Mouse (Mus musculus) embryonic facial prominence, embryonic 15.5 days (tissue): ENCODE measurements around the gene Cd302. TPM values are rescaled to one million over a fixed set of nuclear protein-coding genes. Genes with fewer than 3 reads are reported as not detected.
A peak's percentile ranks its signal among the peaks of the same experiment; 100 is the strongest.

Experiments used
- ATAC-seq: fragments of 200-750 bp; cut with Nextera tagmentation; 2 replicates; pipeline ENCODE4 v1.8.0; 2017; ENCODE audit warnings: low read depth, moderate TSS enrichment; ENCODE audit not compliant: insufficient number of reproducible peaks, low FRiP score, low TSS enrichment
- H3K27ac ChIP-seq: fragments of 300-500 bp; sonication (generic); replicated peaks from 2 replicates; pipeline ENCODE4 v1.5.1; 2015; ENCODE audit warnings: mild to moderate bottlenecking, inconsistent platforms
- H3K27me3 ChIP-seq: fragments of 300-500 bp; sonication (generic); 2 replicates; pipeline ENCODE4 v1.6.1; 2015; ENCODE audit warnings: inconsistent platforms
- H3K36me3 ChIP-seq: fragments of 300-500 bp; sonication (generic); 2 replicates; pipeline ENCODE4 v1.6.1; 2015; ENCODE audit warnings: mild to moderate bottlenecking, inconsistent platforms
- H3K4me1 ChIP-seq: fragments of 300-500 bp; sonication (generic); 2 replicates; pipeline ENCODE4 v1.6.1; 2015; ENCODE audit warnings: inconsistent platforms
- H3K4me2 ChIP-seq: fragments of 300-500 bp; sonication (generic); replicated peaks from 2 replicates; pipeline ENCODE4 v1.6.1; 2015; ENCODE audit warnings: mild to moderate bottlenecking, inconsistent platforms
- H3K4me3 ChIP-seq: fragments of 300-500 bp; sonication (generic); replicated peaks from 2 replicates; pipeline ENCODE4 v1.5.1; 2015; ENCODE audit warnings: mild to moderate bottlenecking, inconsistent platforms
- H3K9ac ChIP-seq: fragments of 300-500 bp; sonication (generic); 2 replicates; pipeline ENCODE4 v1.6.1; 2015; ENCODE audit warnings: inconsistent platforms
- H3K9me3 ChIP-seq: fragments of 300-500 bp; sonication (generic); replicated peaks from 2 replicates; pipeline ENCODE4 v1.6.1; 2016; ENCODE audit warnings: inconsistent platforms
- WGBS: fragments of 180-500 bp; shearing (Covaris S2); methylation state at CpG from one replicate; pipeline ENCODE4 v1.1.7; 2015; 5-methylcytosine and 5-hydroxymethylcytosine counted together
- polyA plus RNA-seq: library from polyadenylated mRNA; unstranded; fragments of >200 nt; fragmentation: Nextera tagmentation; extraction: Ambion mirVana; gene quantifications from 2 replicates; pipeline ENCODE4 v1.2.1, GENCODE M21; 2015

Gene Cd302
- polyA plus RNA-seq, 1 experiment from 2014 or later: 53.1 TPM

GRCm38 (mm10) chr2:60285107-60285617, 874 bp upstream of the Cd302 start:
- Histone ChIP-seq H3K4me2 (no peak overlapping the region), H3K27me3 (no peaks in the 10 kb centered on the region), H3K27ac (no peak overlapping the region), H3K9ac (no peak overlapping the region), H3K4me1 (0 out of 2 replicates have a peak, but pooled peaks cover 7% of the 10 kb centered on the region), H3K36me3 (no peaks in the 10 kb centered on the region), H3K4me3 (no peak overlapping the region), H3K9me3 (no peaks in the 10 kb centered on the region)
- no peak for ATAC-seq
- WGBS: 85% methylated on average over 8 of the region's 8 CpGs

- Histone ChIP-seq H3K9ac (peak overlapping the region; percentile 48), H3K36me3 (no peaks in the 10 kb centered on the region), H3K27me3 (no peaks in the 10 kb centered on the region), H3K4me1 (0 out of 2 replicates have a peak, but pooled peaks cover 7% of the 10 kb centered on the region), H3K4me3 (peak overlapping the region; percentile 57), H3K9me3 (no peaks in the 10 kb centered on the region), H3K27ac (peak overlapping the region; percentile 71), H3K4me2 (peak overlapping the region; percentile 92)
- under 1% methylated on average over 42 of the region's 42 CpGs for WGBS
- ATAC-seq: peak; percentile 91
Measured at GRCm38 (mm10) chr2:60283751-60284466, 379 bp downstream of the Cd302 start.

GRCm38 (mm10) chr2:60283208-60283750, 1.0 kb downstream of the Cd302 start:
- Histone ChIP-seq H3K36me3 (no peaks in the 10 kb centered on the region), H3K4me2 (peak overlapping the region; percentile 92), H3K27me3 (no peaks in the 10 kb centered on the region), H3K9me3 (no peaks in the 10 kb centered on the region), H3K27ac (peak overlapping the region; percentile 71), H3K4me1 (0 out of 2 replicates have a peak, but pooled peaks cover 7% of the 10 kb centered on the region), H3K4me3 (peak overlapping the region; percentile 57), H3K9ac (peak overlapping the region; percentile 48)
- 5% methylated on average over 9 of the region's 9 CpGs for WGBS
- no peak for ATAC-seq

DNA sequence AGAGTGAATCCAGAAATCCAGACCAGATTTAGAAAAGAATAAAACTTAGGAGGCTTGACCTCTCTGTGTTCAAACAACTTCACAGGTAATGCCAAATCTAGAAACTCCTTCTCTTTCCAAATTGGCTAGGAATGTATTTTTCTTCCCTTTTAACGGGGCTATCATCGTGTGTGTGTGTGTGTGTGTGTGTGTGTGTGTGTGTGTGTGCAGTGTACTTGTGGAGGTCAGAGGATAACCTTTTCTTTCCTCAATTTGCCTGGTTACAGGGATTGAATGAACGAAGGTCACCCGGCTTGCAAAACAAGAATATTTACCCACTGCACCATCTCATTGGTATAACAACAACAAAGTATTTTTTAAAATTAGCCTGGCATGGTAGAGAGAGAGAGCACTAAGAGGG, 1.7 kb downstream of the Cd302 start:
- H3K27ac ChIP-seq: no peak overlapping the region
- 70% methylated on average over 4 of the region's 4 CpGs for WGBS
- no peak for ATAC-seq
- H3K27me3 ChIP-seq: no peaks in the 10 kb centered on the region
- 0 out of 2 replicates have a peak overlapping the region, but pooled peaks have one; percentile 57 for H3K4me3 ChIP-seq
- H3K9ac ChIP-seq: no peak overlapping the region
- no peaks in the 10 kb centered on the region for H3K36me3 ChIP-seq
- 0 out of 2 replicates have a peak, but pooled peaks cover 7% of the 10 kb centered on the region for H3K4me1 ChIP-seq
- no peaks in the 10 kb centered on the region for H3K9me3 ChIP-seq
- peak overlapping the region; percentile 92 for H3K4me2 ChIP-seq

- Histone ChIP-seq H3K27me3 (no peaks in the 10 kb centered on the region), H3K36me3 (no peaks in the 10 kb centered on the region), H3K4me2 (no peak overlapping the region), H3K27ac (no peak overlapping the region), H3K9ac (no peak overlapping the region), H3K4me3 (no peak overlapping the region), H3K9me3 (no peaks in the 10 kb centered on the region), H3K4me1 (0 out of 2 replicates have a peak, but pooled peaks cover 6% of the 10 kb centered on the region)
- no peak for ATAC-seq
- WGBS: 85% methylated on average over 4 of the region's 4 CpGs
Measured at GRCm38 (mm10) chr2:60278627-60279026, 5.7 kb downstream of the Cd302 start.

- H3K9ac ChIP-seq: no peak overlapping the region
- WGBS: 92% methylated on average over 14 of the region's 14 CpGs
Measured at GRCm38 (mm10) chr2:60269856-60270479, 14.3 kb downstream of the Cd302 start.

DNA sequence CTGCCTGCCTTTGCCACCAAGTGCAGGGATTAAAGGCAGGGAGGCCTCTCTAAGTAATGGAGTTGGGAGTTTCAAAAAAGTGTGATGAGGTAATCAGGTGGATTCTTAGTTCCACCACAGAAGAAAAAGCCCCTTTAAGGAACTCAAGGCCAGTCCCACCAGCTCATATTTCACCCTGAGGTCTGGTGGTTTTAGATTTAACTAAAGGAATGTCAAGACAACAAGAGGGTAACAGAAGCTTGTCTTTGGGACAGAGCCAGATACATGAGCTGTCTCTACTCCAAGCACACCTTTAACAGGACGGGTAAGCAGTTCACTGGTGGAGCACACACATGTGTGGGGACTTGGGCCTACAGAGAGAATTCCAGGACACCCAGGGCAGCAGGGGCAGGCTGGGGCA, 16.7 kb downstream of the Cd302 start:
- Histone ChIP-seq H3K9ac (no peak overlapping the region), H3K4me3 (no peak overlapping the region), H3K9me3 (no peaks in the 10 kb centered on the region), H3K27me3 (no peaks in the 10 kb centered on the region), H3K4me2 (no peak overlapping the region), H3K4me1 (0 out of 2 replicates have a peak, but pooled peaks cover 5% of the 10 kb centered on the region), H3K27ac (0 out of 2 replicates have a peak overlapping the region, but pooled peaks have one; percentile 25), H3K36me3 (0 out of 2 replicates have a peak, but pooled peaks cover 6% of the 10 kb centered on the region)
- WGBS: 14% methylated on average over 1 of the region's 1 CpGs
- ATAC-seq: peak; percentile 39

More at GRCm38 (mm10) chr2:60269856-60270479, 14.3 kb downstream of the Cd302 start:
- no peak overlapping the region for H3K4me3 ChIP-seq
- ATAC-seq: no peak
- 0 out of 2 replicates have a peak, but pooled peaks cover 6% of the 10 kb centered on the region for H3K36me3 ChIP-seq
- H3K4me2 ChIP-seq: no peak overlapping the region
- H3K27me3 ChIP-seq: no peaks in the 10 kb centered on the region
- no peak overlapping the region for H3K27ac ChIP-seq
- no peaks in the 10 kb centered on the region for H3K9me3 ChIP-seq
- 0 out of 2 replicates have a peak, but pooled peaks cover 5% of the 10 kb centered on the region for H3K4me1 ChIP-seq

DNA sequence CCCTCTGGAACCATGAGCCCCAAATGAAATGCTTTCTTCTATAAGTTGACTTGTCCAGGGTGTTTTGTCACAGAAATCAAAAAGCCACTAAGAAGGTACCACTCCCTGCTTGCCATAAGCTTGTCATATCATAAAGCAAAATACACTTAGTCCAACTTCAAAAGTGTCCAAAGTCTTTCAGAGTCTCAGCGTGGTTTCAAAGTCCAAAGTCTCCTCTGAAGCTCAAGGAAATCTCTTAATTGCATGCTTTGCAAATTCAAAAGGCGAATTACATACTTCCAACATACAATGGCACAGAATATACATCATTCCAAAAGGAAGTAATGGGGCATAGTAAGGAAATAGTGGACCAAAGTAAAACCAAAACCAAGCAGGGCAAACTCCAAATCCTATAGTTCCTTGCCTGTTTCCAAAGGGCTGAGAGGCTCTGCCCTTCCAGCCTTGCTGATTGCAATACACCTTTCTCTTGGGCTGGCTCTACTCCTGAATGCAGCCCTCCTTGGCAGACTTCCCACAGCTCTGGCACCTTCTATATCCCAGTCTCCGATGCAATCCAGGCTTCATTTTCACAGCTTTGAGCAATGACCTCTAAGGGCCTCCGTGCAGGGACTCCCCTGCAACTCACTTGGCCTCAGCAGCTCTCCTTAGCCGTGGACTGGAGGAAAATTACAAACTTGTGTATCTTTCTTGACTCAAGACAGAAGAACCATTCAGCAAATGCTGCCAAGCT, 23.5 kb downstream of the Cd302 start:
- no peak for ATAC-seq
- Histone ChIP-seq H3K4me3 (no peak overlapping the region), H3K27me3 (no peaks in the 10 kb centered on the region), H3K9ac (no peak overlapping the region), H3K4me1 (no peaks in the 10 kb centered on the region), H3K4me2 (no peak overlapping the region), H3K27ac (no peak overlapping the region), H3K9me3 (peaks cover 3% of the 10 kb centered on the region; the same call in 1 of the 2 replicates), H3K36me3 (peaks cover 8% of the 10 kb centered on the region)
- WGBS: 77% methylated on average over 5 of the region's 5 CpGs

GRCm38 (mm10) chr2:60259186-60259585, 25.1 kb downstream of the Cd302 start:
- peaks cover 11% of the 10 kb centered on the region for H3K36me3 ChIP-seq
- no peak overlapping the region for H3K4me2 ChIP-seq
- 92% methylated on average over 5 of the region's 5 CpGs for WGBS
- H3K27ac ChIP-seq: no peak overlapping the region
- H3K27me3 ChIP-seq: no peaks in the 10 kb centered on the region
- no peak for ATAC-seq
- no peak overlapping the region for H3K9ac ChIP-seq
- no peak overlapping the region for H3K4me3 ChIP-seq
- H3K4me1 ChIP-seq: no peaks in the 10 kb centered on the region
- H3K9me3 ChIP-seq: peaks cover 3% of the 10 kb centered on the region; the same call in 1 of the 2 replicates

DNA sequence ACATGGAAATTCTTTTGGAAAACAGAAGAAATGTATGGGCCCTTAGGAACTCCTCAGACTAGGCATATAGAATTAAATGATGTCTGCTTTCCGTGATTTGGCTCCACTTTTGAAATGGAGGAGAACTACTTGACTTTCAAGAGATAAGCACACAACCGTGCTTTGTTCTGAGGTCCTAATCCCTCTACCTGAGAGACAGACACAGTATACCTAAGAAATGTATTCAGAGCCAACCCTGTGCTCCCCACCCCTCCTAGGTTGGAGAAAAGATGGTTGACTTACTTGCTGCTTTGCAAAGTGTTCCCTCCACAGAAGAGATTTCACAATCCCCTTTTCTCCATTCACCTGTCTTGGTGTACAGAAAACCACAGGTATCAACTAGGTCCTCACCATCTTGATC, 27.5 kb downstream of the Cd302 start:
- Histone ChIP-seq H3K4me3 (no peak overlapping the region), H3K36me3 (peaks cover 22% of the 10 kb centered on the region), H3K27me3 (no peaks in the 10 kb centered on the region), H3K27ac (no peak overlapping the region), H3K9me3 (peaks cover 3% of the 10 kb centered on the region; the same call in 1 of the 2 replicates), H3K4me1 (no peaks in the 10 kb centered on the region), H3K9ac (no peak overlapping the region), H3K4me2 (no peak overlapping the region)
- 84% methylated on average over 2 of the region's 2 CpGs for WGBS
- no peak for ATAC-seq
